Mouse (Mus musculus): ENCODE measurements around the gene Ccnl2. TPM values are rescaled to one million over a fixed set of nuclear protein-coding genes. Genes with fewer than 3 reads are reported as not detected.
"Not testable (repeated sequence)": the region's sequence is repeated elsewhere in the genome, so short reads cannot be mapped to it uniquely, and the experiment has no call there.

Gene Ccnl2
- polyA plus RNA-seq, 1 experiment from 2014 or later: 256 TPM

DNA sequence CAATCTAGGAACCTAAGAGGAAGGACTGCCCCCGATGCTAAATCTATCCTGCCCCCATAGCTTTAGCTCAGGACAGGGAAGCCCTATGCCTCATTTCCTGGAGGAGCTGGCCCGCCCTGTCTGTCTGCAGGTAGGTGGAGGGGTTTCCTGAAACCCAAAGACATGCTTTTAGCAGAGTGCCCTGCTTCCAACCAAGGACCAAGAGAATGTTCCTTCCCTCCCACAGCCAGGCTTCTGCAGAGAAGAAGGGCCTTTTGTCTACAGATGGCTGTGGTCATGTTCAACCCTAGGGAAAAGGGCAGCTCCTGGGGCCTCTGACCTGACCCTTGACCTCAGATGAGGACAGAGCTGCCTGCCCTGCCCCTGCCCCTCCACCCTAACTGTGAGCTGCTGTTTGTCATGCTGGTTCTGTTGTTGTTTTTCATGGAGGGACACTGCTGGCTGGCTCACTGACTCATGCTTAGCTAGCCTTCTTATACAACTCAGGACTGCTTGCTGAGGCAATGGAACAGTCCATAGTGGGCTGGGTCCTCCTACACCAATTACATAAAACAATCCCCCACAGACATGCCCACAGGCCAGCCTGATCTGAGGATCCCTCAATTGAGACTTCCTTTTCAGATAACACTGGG is 35.5 kb upstream of the Ccnl2 start:
- no peak overlapping the region for H3K4me3 ChIP-seq (replicated peaks)
- WGBS: 55% methylated on average over 2 of the region's 2 CpGs
- no peak for ATAC-seq (ENCODE audit: insufficient number of reproducible peaks, insufficient read depth, low FRiP score, low TSS enrichment, low read depth)
- H3K9me3 ChIP-seq: no peaks in the 10 kb centered on the region
- H3K4me2 ChIP-seq: no peak overlapping the region
- H3K27me3 ChIP-seq: peaks cover 30% of the 10 kb centered on the region
- H3K4me1 ChIP-seq (replicated peaks): peaks cover 24% of the 10 kb centered on the region; the same call in 1 of the 2 replicates
- H3K27ac ChIP-seq: no peak overlapping the region
- H3K36me3 ChIP-seq: no peaks in the 10 kb centered on the region
- no peak overlapping the region for H3K9ac ChIP-seq (replicated peaks)

DNA sequence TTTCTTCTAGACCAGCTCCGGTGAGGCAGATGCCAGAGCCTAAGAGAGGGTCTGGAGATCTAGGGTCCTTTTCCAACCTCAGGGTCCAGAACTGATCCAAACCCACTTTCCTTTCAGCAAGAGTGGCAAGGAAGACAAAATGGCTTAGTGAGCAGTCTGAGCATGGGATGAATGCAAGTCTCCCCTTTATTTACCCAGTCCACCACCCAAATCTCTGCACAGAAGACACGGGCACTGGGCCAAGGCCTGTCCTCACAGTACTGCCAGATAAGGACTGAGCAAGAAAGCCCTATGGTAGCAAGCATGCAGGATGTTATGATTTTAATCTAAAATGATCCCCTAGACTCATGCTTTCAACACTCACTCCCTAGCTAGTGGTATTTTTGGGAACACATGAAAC is 34.5 kb upstream of the Ccnl2 start:
- Histone ChIP-seq H3K4me2 (no peak overlapping the region), H3K4me1 (replicated peaks) (peaks cover 24% of the 10 kb centered on the region; the same call in 1 of the 2 replicates), H3K4me3 (replicated peaks) (no peak overlapping the region), H3K9ac (replicated peaks) (no peak overlapping the region), H3K36me3 (no peaks in the 10 kb centered on the region), H3K27me3 (peaks cover 20% of the 10 kb centered on the region), H3K27ac (no peak overlapping the region), H3K9me3 (no peaks in the 10 kb centered on the region)
- WGBS: 78% methylated on average over 2 of the region's 2 CpGs
- no peak for ATAC-seq (ENCODE audit: insufficient number of reproducible peaks, insufficient read depth, low FRiP score, low TSS enrichment, low read depth)

DNA sequence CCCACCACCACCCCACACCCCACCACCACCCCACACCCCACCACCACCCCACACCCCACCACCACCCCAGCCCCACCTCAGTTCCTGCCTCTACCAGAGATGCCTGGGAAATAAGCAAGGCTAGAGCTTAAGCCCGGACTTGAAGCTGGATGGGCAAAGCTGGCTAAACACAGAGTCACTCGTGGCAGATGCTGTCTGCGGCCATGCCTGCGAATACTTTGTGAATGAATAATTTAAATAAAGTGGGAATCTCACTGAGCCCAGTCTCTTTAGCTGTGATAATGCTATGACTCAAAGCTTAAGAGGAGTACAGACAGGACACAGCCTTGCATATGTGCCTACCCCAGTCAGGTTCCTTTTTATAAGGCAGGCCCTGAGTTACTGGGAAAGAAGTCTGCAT is 32.8 kb upstream of the Ccnl2 start:
- Histone ChIP-seq H3K4me2 (no peak overlapping the region), H3K27me3 (peaks cover 10% of the 10 kb centered on the region), H3K9ac (replicated peaks) (no peak overlapping the region), H3K9me3 (no peaks in the 10 kb centered on the region), H3K4me1 (replicated peaks) (peaks cover 18% of the 10 kb centered on the region), H3K27ac (no peak overlapping the region), H3K4me3 (replicated peaks) (no peak overlapping the region), H3K36me3 (no peaks in the 10 kb centered on the region)
- WGBS: 84% methylated on average over 4 of the region's 4 CpGs
- ATAC-seq (ENCODE audit: insufficient number of reproducible peaks, insufficient read depth, low FRiP score, low TSS enrichment, low read depth): no peak

DNA sequence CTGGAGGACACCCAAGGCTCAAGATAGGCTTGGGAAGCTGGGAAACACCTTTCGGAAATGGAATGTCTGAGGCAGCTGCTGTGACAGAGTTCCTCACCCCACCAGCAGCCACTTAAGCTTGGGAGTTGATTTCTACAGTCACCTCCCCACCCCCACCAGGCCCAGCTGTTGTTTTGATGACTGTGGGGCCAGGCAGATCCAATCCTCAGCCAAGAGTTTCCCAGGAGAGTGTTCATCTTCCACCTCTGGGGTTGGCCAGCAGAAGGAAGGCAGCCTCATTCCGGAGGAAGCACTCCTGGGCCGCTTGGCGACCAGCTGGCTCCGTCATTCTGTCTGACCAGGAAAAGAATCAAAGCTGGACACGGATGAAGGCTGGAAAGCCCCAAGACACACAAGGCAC is 31.4 kb upstream of the Ccnl2 start:
- 22% methylated on average over 6 of the region's 6 CpGs for WGBS
- Histone ChIP-seq H3K27me3 (no peaks in the 10 kb centered on the region; the same call in 1 of the 2 replicates), H3K9ac (replicated peaks) (0 out of 2 replicates have a peak overlapping the region, but pooled peaks have one; percentile 27), H3K4me2 (no peak overlapping the region), H3K36me3 (no peaks in the 10 kb centered on the region), H3K4me1 (replicated peaks) (peaks cover 13% of the 10 kb centered on the region), H3K9me3 (no peaks in the 10 kb centered on the region), H3K27ac (0 out of 2 replicates have a peak overlapping the region, but pooled peaks have one; percentile 41), H3K4me3 (replicated peaks) (no peak overlapping the region)
- 0 out of 2 replicates have a peak, but pooled peaks have one; percentile 33 for ATAC-seq (ENCODE audit: insufficient number of reproducible peaks, insufficient read depth, low FRiP score, low TSS enrichment, low read depth)

DNA sequence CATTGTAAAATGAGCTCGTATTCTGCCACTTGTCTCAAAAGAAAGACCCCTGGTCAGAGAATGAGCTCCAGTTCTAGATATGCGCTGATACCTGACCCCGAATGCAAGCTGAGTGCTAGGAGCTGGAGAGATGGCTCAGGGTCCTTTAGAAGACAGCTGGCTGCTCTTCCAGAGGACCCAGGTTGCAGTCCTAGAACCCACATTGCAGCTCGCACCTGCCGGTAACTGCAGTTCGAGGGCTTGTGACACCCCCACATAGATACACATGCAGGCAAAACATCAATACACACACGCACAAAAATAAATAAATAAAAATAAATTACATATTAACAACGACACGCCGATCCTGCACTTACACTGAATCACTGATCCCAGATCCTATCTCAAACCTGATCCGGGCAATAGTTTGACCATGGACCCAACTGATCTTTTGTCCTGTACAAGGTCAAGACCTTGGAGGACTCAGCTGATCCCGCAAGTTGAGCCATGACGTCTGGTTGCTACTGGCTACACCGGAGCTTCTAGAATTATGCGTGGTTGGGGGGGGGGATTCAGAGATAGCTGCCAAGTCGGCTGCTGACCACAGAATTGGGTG is 28.7 kb upstream of the Ccnl2 start:
- no peak for ATAC-seq (ENCODE audit: insufficient number of reproducible peaks, insufficient read depth, low FRiP score, low TSS enrichment, low read depth)
- H3K9ac ChIP-seq (replicated peaks): peak overlapping the region; percentile 80; the same call in 1 of the 2 replicates
- WGBS: 47% methylated on average over 16 of the region's 16 CpGs

DNA sequence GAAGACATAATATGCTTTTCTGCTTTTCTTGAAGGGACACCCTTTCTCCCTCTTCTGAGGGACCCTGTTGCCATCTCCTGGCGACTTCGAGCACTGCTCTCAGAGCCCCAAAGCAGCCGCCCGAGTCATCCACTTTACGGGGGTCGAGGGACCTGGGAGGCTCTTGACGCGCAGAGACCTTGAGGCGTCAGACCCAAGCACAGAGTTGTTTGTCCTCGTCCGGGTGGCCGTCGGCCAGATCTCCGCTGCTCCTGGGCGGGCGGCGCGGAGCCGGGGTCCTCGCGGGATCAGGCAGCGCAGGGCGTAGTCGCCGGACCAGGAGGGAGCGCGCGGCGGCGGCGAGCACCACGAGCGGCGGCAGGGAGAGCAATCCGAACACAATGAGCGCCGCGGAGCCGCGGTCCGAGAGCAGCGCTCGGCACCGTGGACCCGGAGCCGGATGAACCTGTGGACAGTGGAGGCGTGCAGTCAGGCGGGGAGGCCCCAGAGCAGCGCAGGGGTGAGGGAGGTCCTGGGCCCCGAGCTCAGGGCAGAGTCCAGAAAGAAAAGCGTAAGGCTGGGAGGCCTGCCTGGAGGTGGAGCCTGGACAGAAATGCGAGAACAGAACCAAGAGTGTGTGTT is 28.1 kb upstream of the Ccnl2 start:
- Histone ChIP-seq H3K27ac (peak overlapping the region; percentile 74), H3K4me3 (replicated peaks) (peak overlapping the region; percentile 61), H3K4me1 (replicated peaks) (peaks cover 13% of the 10 kb centered on the region), H3K9me3 (no peaks in the 10 kb centered on the region), H3K4me2 (peak overlapping the region; percentile 71), H3K27me3 (no peaks in the 10 kb centered on the region), H3K9ac (replicated peaks) (peak overlapping the region; percentile 80), H3K36me3 (no peaks in the 10 kb centered on the region)
- whole genome bisulfite sequencing: under 1% methylated on average over 52 of the region's 52 CpGs
- ATAC-seq (ENCODE audit: insufficient number of reproducible peaks, insufficient read depth, low FRiP score, low TSS enrichment, low read depth): peak; percentile 70

More for the DNA sequence above, 28.7 kb upstream of the Ccnl2 start:
- Histone ChIP-seq H3K4me1 (replicated peaks) (peaks cover 13% of the 10 kb centered on the region), H3K4me3 (replicated peaks) (peak overlapping the region; percentile 61), H3K27me3 (no peaks in the 10 kb centered on the region), H3K27ac (peak overlapping the region; percentile 74), H3K36me3 (no peaks in the 10 kb centered on the region), H3K9me3 (no peaks in the 10 kb centered on the region), H3K4me2 (peak overlapping the region; percentile 71)

DNA sequence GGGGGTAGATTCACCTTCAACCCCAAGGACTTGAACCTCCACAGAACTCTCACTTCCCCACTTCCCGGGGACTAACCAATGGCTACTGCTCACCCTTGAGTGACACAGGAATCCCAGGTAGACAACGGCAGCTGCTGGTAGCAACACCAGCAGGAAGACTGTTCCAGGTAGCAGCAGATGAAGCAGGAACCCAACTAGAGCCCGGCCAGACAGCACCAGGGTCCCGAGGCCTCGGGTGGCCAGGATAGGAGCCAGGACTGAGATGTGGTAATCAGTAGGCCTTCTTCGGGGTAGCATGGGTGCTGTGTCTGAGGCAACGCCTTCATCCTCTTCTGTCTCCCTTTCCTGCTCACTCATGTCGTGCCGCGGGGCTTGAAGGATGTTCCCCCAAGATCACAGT is 27.0 kb upstream of the Ccnl2 start:
- H3K4me3 ChIP-seq (replicated peaks): no peak overlapping the region

DNA sequence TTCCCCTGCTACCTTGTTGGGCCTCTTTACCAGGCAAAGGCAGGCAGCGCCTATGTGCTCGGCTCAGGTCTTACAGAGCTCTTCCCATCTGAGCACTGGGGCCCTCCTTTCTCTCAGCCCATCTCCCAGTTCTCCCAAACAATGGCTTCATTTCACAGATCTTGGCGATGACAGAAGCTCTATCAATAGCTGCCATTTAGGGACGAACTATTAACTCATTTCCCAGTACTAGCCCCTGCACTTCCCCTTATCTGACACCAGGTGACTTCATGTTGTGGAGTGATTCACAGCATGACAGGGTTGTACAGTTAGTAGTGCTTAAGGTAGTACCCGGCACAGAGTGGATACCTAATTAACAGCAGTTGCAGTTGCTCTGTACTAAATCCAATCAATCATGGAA is 26.5 kb upstream of the Ccnl2 start, which contains the start of gene Tmem88b:
TSS of gene Tmem88b (minus strand) at position 56 of the 400 bp plus-strand sequence.
- H3K4me2 ChIP-seq: peak within 1 kb of the TSS; percentile 71
- 0 out of 2 replicates have a peak within 1 kb of the TSS, but pooled peaks have one; percentile 80 for H3K9ac ChIP-seq (replicated peaks)
- whole genome bisulfite sequencing: 75% methylated on average over 5 of the region's 5 CpGs

More for the DNA sequence above, 27.0 kb upstream of the Ccnl2 start:
- H3K27ac ChIP-seq: peak overlapping the region; percentile 35; the same call in 1 of the 2 replicates
- peaks cover 13% of the 10 kb centered on the region for H3K4me1 ChIP-seq (replicated peaks)
- H3K27me3 ChIP-seq: no peaks in the 10 kb centered on the region
- WGBS: 80% methylated on average over 10 of the region's 10 CpGs
- H3K9me3 ChIP-seq: no peaks in the 10 kb centered on the region
- H3K9ac ChIP-seq (replicated peaks): 0 out of 2 replicates have a peak overlapping the region, but pooled peaks have one; percentile 31
- ATAC-seq (ENCODE audit: insufficient number of reproducible peaks, insufficient read depth, low FRiP score, low TSS enrichment, low read depth): no peak
- H3K4me2 ChIP-seq: peak overlapping the region; percentile 71; the same call in 1 of the 2 replicates
- H3K36me3 ChIP-seq: no peaks in the 10 kb centered on the region

DNA sequence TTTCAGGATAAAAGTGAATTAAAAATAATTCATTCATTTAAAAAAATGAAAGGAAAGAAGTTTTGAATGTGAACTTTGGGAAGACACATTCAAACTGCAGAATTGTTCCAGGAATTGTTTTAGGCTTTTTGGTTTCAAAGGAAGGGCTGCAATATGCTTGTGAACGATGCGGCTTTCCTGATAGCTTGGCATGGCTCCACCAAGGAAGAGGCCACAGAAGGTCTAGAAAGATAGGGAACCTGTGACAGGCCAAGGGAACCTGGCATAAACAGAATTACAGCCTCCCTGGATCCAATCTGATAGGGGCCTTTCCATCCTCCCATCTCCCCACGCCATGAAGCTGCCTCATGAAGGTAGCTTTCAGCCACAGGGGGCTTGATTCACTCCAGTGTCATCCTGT is 24.0 kb upstream of the Ccnl2 start:
- Histone ChIP-seq H3K27me3 (peaks cover 18% of the 10 kb centered on the region), H3K9me3 (no peaks in the 10 kb centered on the region), H3K4me3 (replicated peaks) (no peak overlapping the region), H3K4me1 (replicated peaks) (peaks cover 9% of the 10 kb centered on the region), H3K9ac (replicated peaks) (no peak overlapping the region), H3K27ac (no peak overlapping the region), H3K4me2 (no peak overlapping the region), H3K36me3 (no peaks in the 10 kb centered on the region)
- no peak for ATAC-seq (ENCODE audit: insufficient number of reproducible peaks, insufficient read depth, low FRiP score, low TSS enrichment, low read depth)
- whole genome bisulfite sequencing: 72% methylated on average over 3 of the region's 3 CpGs

More for the DNA sequence above, 26.5 kb upstream of the Ccnl2 start, which contains the start of gene Tmem88b:
- H3K36me3 ChIP-seq: no peaks in the 10 kb centered on the region
- peak within 1 kb of the TSS; percentile 61 for H3K4me3 ChIP-seq (replicated peaks)
- ATAC-seq (ENCODE audit: insufficient number of reproducible peaks, insufficient read depth, low FRiP score, low TSS enrichment, low read depth): no peak
- peaks cover 12% of the 10 kb centered on the region for H3K4me1 ChIP-seq (replicated peaks)
- peak within 1 kb of the TSS; percentile 35; the same call in 1 of the 2 replicates for H3K27ac ChIP-seq
- 0 out of 2 replicates have a peak, but pooled peaks cover under 1% of the 10 kb centered on the region for H3K27me3 ChIP-seq
- no peaks in the 10 kb centered on the region for H3K9me3 ChIP-seq

DNA sequence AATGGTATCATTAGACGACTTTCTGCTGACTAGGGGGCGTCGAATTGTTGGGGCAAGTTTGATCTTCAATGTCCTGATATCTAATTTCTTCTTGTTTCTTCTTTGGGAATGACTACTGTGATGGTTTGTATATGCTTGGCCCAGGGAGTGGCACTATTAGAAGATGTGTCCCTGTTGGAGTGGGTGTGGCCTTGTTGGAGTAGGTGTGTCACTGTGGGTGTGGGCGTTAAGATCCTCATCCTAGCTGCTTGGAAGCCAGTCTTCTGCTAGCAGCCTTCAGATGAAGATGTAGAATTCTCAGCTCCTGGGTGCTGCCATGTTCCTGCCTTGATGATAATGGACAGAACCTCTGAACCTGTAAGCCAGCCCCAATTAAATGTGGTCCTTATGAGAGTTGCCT is 23.5 kb upstream of the Ccnl2 start:
- not testable (repeated sequence) for ATAC-seq (ENCODE audit: insufficient number of reproducible peaks, insufficient read depth, low FRiP score, low TSS enrichment, low read depth); H3K4me3 ChIP-seq (replicated peaks); H3K9ac ChIP-seq (replicated peaks); H3K36me3 ChIP-seq; H3K4me1 ChIP-seq (replicated peaks); H3K4me2 ChIP-seq; H3K27ac ChIP-seq; H3K9me3 ChIP-seq
- WGBS: 81% methylated on average over 4 of the region's 4 CpGs
- H3K27me3 ChIP-seq: peaks cover 18% of the 10 kb centered on the region

DNA sequence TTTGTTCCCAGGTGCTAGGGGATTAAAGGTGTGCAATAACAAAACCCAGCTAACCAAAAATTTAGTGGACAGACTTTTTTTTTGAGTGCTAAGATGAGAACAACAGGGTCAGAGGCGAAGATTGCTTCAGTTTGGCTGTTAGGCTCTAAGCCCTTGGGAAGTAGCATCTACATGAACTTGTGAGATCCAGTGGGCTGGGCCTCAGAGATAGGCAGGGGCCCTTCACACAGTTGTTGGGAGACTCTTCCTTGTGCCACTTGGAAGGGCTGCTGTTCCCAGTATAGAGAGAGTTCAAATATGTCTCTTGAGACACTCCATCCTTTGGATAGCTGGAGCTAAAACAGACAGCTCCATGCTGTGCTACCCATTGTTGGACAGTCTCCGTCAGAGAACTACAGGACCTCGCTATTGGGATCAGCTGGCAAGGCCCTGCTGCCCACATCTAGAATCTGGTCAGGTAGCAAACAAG is 22.2 kb upstream of the Ccnl2 start, which contains the start of gene Ankrd65:
TSS of gene Ankrd65 (plus strand) at position 419 of the 469 bp plus-strand sequence.
- Histone ChIP-seq H3K27me3 (peaks cover 18% of the 10 kb centered on the region), H3K27ac (no peak within 1 kb of the TSS), H3K4me1 (replicated peaks) (no peaks in the 10 kb centered on the region), H3K9ac (replicated peaks) (no peak within 1 kb of the TSS; the same call in 1 of the 2 replicates), H3K9me3 (no peaks in the 10 kb centered on the region), H3K36me3 (no peaks in the 10 kb centered on the region), H3K4me3 (replicated peaks) (no peak within 1 kb of the TSS), H3K4me2 (no peak within 1 kb of the TSS)
- WGBS: 83% methylated on average over 3 of the region's 3 CpGs
- ATAC-seq (ENCODE audit: insufficient number of reproducible peaks, insufficient read depth, low FRiP score, low TSS enrichment, low read depth): no peak

Data from limb, embryonic 12.5 days (tissue).